Mouse (Mus musculus) urinary bladder, postnatal 14 days (tissue): ENCODE results near the gene Ttll5.
A peak's percentile ranks its signal among the peaks of the same experiment; 100 is the strongest.

Source experiments
- DNase-seq: peaks from one replicate; pipeline ENCODE4 v3.0.0; 2021; ENCODE audit warnings: low spot score

The Ttll5 gene

DNA sequence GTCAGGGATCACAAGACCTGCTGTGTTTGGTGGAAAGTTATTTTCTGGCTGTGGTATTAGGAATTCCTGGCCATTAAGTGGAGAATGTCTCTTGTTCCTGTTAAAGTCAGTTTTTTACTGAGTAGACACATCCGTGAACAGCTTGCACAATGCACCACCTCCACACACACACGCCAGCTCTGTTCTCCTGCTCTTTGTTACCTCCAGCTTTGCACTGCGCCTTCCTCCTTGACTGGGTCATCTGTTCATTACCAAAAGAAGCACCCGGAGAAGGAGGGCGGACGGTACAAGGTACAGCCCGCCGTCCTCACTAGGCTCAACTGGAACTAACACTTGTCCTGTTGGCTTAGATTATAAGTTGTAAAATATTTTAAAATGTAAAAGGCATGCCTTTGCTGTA lies 278.2 kb downstream of the Ttll5 start:
- DNase-seq = no peak

- DNase-seq = no peak
Measured at GRCm38 (mm10) chr12:86103391-86103790, 278.9 kb downstream of the Ttll5 start.

GRCm38 (mm10) chr12:86103852-86104251 lies 279.4 kb downstream of the Ttll5 start:
- no peak for DNase-seq

DNA sequence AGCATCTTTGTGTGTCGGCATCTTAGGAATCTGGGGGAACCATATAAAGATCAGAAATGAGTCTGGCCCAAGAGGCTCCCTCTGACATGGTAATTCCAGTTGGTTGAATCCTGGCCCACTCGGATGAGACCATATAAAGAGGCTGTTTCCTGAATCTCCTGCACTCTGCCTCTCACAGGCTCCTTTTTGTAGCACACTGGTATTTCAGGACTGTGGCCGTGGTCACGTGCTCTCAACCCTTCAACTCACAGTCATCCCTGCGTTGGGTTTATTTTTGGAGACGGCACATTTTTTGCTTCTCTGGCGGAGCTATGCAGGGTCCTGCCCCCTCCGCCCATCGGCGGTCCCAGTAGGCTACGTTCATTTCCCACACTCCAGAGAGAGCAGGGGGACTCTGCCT lies 279.8 kb downstream of the Ttll5 start:
- peak; percentile 14 for DNase-seq

GRCm38 (mm10) chr12:86105546-86105945 lies 281.1 kb downstream of the Ttll5 start:
- no peak for DNase-seq

- DNase-seq = no peak
Measured at GRCm38 (mm10) chr12:86106086-86106485, 281.6 kb downstream of the Ttll5 start.

DNA sequence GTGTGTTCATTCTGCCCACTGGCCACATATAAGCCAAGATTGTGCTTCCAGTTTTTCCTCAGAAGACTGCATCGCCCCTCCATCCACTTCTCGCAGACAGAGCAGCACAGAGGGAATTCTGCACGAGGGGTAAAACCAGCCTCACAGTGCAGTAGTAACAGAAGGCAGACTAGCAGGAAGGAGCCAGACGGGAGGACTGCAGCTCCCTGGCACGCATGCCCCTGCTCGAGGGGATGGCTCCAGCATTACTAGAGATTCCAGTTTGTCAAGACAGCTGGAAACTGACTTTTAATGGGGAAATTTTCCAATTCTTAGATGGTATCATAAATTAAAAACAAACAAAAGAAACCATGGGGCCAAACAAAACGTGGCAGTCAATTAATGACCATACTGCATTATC lies 283.2 kb downstream of the Ttll5 start:
- peak; percentile 45 for DNase-seq

DNA sequence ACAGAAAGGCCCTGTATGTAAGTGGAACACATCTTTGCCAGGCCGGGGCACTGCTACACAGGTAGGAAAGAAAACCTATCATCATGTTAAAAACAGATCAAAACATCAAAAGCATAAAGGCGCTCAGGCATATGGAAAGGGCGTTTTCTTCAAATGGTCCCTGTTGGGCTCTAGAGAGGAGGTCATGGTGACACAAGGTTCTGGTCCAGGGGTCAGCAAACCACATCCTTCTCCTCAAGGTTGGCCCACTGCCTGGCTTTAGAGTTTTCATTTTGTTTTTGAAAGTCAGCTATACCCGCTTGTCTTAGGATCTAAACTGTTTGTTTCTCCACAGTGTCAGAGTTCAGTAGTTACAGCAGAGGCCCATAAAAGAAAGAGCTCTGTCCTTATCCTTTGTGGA lies 285.1 kb downstream of the Ttll5 start:
- no peak for DNase-seq

DNA sequence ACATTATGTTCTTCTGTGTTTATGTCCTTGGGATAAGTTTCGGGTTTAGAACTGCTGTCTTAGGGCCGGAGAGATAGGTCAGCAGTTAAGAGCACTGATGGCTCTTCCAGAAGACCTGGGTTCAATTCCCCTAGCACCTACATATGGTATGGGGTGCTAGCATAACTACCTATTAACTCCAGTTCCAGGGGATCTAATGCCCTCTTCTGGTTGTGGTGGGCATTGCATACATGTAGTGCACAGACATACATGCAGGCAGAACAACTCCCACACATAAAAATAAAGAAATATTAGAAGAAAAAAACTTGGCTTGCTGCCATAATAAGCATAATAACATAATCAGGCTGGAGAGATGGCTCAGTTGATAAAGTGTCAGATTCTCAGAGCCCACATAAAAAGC lies 286.2 kb downstream of the Ttll5 start:
- no peak for DNase-seq
